Mouse (Mus musculus): ENCODE measurements around the gene Ces2h. TPM values are rescaled to one million over a fixed set of nuclear protein-coding genes. Genes with fewer than 3 reads are reported as not detected.

Ces2h gene
- total RNA-seq, 2 experiments from 2014 or later: not detected

Other genes with a start within 250 kb of the Ces2h start
- not detected for gene Ces2b, start 169.3 kb upstream of the Ces2h start, total RNA-seq (2021)
- not detected for gene Ces2c, start 153.8 kb upstream of the Ces2h start, total RNA-seq (2021)
- not detected for gene Ces2e, start 74.6 kb upstream of the Ces2h start, total RNA-seq (2021)
- gene Ces2f, start 53.5 kb upstream of the Ces2h start, total RNA-seq (2021): not detected
- gene Ces2g, start 39.1 kb upstream of the Ces2h start, total RNA-seq (2021): under 1 TPM in 1 of 2 experiments, not detected in 1; 0.27 TPM
- not detected for gene Ces3a, start 47.7 kb downstream of the Ces2h start, total RNA-seq (2021)
- not detected for gene Ces3b, start 82.9 kb downstream of the Ces2h start, total RNA-seq (2021)
- not detected for gene Ces4a, start 130.9 kb downstream of the Ces2h start, total RNA-seq (2021)
- 10 to 100 TPM; 22.1 to 24.4 TPM for gene Cbfb, start 169.8 kb downstream of the Ces2h start, total RNA-seq (2021)
- gene D230025D16Rik, start 224.3 kb downstream of the Ces2h start, total RNA-seq (2021): 10 to 100 TPM; 35.4 to 39.0 TPM

All from layer of hippocampus, adult 18-20 months (tissue).